Mouse (Mus musculus): ENCODE measurements around the gene Gm9112.
"Not testable (repeated sequence)": the region's sequence is repeated elsewhere in the genome, so short reads cannot be mapped to it uniquely, and the experiment has no call there.

Gm9112 gene

DNA sequence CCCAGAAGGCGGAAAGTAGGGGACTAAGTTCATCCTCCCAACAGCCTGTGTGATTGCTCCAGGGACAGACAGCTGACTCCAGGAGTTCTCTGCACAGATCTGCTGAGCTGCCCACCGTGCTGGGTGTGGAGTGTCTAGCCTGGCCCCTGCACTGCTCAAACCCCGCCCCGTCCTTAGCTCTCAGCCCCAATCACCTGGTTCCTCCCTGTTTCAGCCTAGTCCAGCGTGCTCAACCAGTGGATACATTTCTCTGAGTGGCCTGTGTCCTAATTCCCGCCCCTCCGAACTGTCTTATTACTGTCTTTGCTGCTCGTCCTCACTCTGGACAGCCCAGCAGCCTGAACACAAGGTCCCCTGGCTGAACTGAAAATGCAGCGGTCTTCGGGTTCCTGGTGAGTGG, at the start of gene Gm9112, which contains the start of gene Dmrtc1b:
TSS of gene Gm9112 (minus strand) at position 101 of the 400 bp plus-strand sequence.
TSS of gene Dmrtc1b (plus strand) at position 331 of the 400 bp plus-strand sequence.
- DNase-seq = not testable (repeated sequence)

DNA sequence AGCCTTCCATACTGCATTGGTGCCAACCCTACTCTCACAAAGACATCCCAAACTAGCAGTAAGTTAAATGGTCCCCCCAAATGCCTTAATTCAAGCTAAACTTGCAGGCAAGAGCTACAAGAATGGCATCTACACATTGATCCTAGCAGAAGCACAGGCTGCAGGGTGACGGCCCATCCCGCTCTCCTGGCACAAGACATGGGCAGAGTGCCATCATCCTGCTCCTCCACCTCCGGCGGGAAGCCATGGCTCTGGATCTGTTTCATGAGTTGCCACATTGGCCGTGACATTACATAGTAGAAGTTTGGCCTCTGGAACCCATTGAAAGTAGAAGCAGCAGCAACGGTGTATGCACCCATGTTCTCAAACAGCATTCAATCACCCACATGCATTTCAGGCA, 16.8 kb upstream of the Gm9112 start:
- not testable (repeated sequence) for DNase-seq

DNA sequence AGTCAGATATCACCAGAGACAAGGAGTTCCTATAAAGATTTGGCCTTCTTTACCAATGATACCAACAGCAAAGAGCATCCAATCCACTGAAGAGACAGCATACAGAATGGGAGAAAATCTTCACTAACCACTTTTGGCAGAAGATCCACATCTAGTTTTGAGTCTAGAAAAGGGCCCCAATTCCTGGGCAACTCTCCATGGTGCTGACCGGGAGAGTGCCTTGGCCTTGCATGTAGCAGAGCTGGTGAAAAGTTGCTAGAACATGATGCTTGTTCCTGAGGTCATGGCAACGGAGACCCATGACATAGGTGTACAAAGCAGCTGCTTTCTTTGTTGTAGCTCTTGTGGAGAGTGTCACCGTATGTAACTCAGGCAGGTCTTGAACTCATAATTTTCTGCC, 6.8 kb downstream of the Gm9112 start:
- DNase-seq = peak; percentile 2

GRCm38 (mm10) chrX:102689252-102689651, 18.2 kb downstream of the Gm9112 start:
- peak; percentile 1 for DNase-seq

GRCm38 (mm10) chrX:102686872-102687271, 20.6 kb downstream of the Gm9112 start, which contains the start of gene Gm3880:
Gene Gm3880 (minus strand): TSS chrX:102686972.
- DNase-seq = not testable (repeated sequence)

GRCm38 (mm10) chrX:102684706-102685105, 22.7 kb downstream of the Gm9112 start:
- not testable (repeated sequence) for DNase-seq

- no peak for DNase-seq
Measured at GRCm38 (mm10) chrX:102666641-102667040, 40.8 kb downstream of the Gm9112 start.

DNA sequence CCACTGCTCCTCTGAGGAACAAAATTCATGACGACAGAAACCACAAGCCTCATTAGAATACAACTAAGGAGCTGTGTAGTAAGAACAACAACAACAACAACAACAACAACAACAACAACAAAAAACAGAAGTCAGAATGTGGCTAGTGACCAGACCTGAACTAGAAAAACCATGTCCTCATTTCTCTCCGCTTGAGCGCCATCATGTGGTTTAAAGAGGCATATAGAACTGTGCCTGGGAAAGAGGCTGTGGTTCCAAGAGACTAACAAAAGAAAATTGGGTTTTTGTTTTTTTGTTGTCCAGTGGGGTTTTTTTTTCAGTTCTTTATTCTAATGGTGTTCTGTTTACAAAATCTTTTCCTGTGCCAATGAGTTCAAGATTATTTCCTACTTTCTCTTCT, 46.7 kb downstream of the Gm9112 start:
- peak; percentile 7 for DNase-seq
